Mouse (Mus musculus) ES-E14 (cell line): Measurements from ENCODE around the gene Ulk4. TPM values are rescaled to one million over a fixed set of nuclear protein-coding genes. Genes with fewer than 3 reads are reported as not detected.
A peak's percentile ranks its signal among the peaks of the same experiment; 100 is the strongest.

ENCODE experiments used
- DNase-seq: peaks from one replicate; pipeline ENCODE4 v3.0.0-alpha.2; 2013; ENCODE audit warnings: low read depth, low spot score
- H3K27ac ChIP-seq: 2 replicates; pipeline ENCODE4 v1.5.1; 2012; ENCODE audit warnings: low read depth, mild to moderate bottlenecking, low read length, moderate library complexity, mixed read lengths; ENCODE audit not compliant: poor library complexity, insufficient read depth, severe bottlenecking
- H3K36me3 ChIP-seq: 2 replicates; pipeline ENCODE4 v1.6.1; 2012; ENCODE audit warnings: mild to moderate bottlenecking, low read length, moderate library complexity, mixed read lengths; ENCODE audit not compliant: control insufficient read depth, poor library complexity, insufficient read depth, severe bottlenecking
- H3K4me1 ChIP-seq, 2 experiments: fragments of 150-350 bp in 1 of 2; sonication (generic) in 1 of 2; 2 replicates each; pipeline ENCODE4 v1.6.1; 2012; ENCODE audit warnings: low read length in 2 of 2, mild to moderate bottlenecking in 1 of 2, mixed read lengths in 1 of 2; ENCODE audit not compliant: control insufficient read depth in 2 of 2, insufficient read depth in 2 of 2, poor library complexity in 1 of 2
- H3K4me3 ChIP-seq, 2 experiments: fragments of 150-350 bp in 1 of 2; sonication (generic) in 1 of 2; 2 replicates each; pipeline ENCODE4 v1.5.1; 2012; ENCODE audit warnings: low read length in 2 of 2, low read depth in 1 of 2, mild to moderate bottlenecking in 1 of 2, mixed read lengths in 1 of 2; ENCODE audit not compliant: insufficient read depth in 1 of 2, poor library complexity in 1 of 2, severe bottlenecking in 1 of 2
- H3K9ac ChIP-seq: 2 replicates; pipeline ENCODE4 v1.6.1; 2012; ENCODE audit warnings: low read depth, mild to moderate bottlenecking, low read length, mixed read lengths; ENCODE audit not compliant: poor library complexity, insufficient read depth, severe bottlenecking
- H3K9me3 ChIP-seq: fragments of 150-350 bp; sonication (generic); 2 replicates; pipeline ENCODE4 v1.6.1; 2012; ENCODE audit warnings: low read depth, mild to moderate bottlenecking, low read length; ENCODE audit not compliant: control insufficient read depth, insufficient read depth
- CHD2 ChIP-seq: IDR thresholded peaks from 2 replicates; pipeline ENCODE4 v1.6.1; 2014; ENCODE audit warnings: mild to moderate bottlenecking, low read depth, low read length, inconsistent platforms
- HCFC1 ChIP-seq: IDR thresholded peaks from 2 replicates; pipeline ENCODE4 v1.6.1; 2012; ENCODE audit warnings: low read length, inconsistent platforms, borderline replicate concordance; ENCODE audit not compliant: insufficient read depth
- MAFK ChIP-seq: IDR thresholded peaks from 2 replicates; pipeline ENCODE4 v1.6.1; 2014; ENCODE audit warnings: mild to moderate bottlenecking, low read depth, low read length, inconsistent platforms; ENCODE audit not compliant: insufficient read depth
- ZC3H11A ChIP-seq: IDR thresholded peaks from 2 replicates; pipeline ENCODE4 v1.6.1; 2012; ENCODE audit warnings: low read depth, mild to moderate bottlenecking, inconsistent platforms, low read length, borderline replicate concordance
- ZNF384 ChIP-seq: IDR thresholded peaks from 2 replicates; pipeline ENCODE4 v1.6.1; 2012; ENCODE audit warnings: low read depth, low read length, inconsistent platforms
- in situ Hi-C, 2 experiments: fragments of 600-800 bp; cut with MboI; formaldehyde crosslinking; loops; one replicate each; pipeline ENCODE4 v1.15.1; 2025; ENCODE audit warnings: low sequenced_read_pairs in 2 of 2, inconsistent platforms in 1 of 2; ENCODE audit not compliant: unreplicated experiment in 2 of 2
- total RNA-seq: library from RNA; depleted of rRNA; stranded (reverse); fragments of 300-350 nt; gene quantifications from 2 replicates; pipeline ENCODE4 v1.2.3, GENCODE M21; 2012

Gene Ulk4
- total RNA-seq, 1 experiment = 31.5 TPM

DNA sequence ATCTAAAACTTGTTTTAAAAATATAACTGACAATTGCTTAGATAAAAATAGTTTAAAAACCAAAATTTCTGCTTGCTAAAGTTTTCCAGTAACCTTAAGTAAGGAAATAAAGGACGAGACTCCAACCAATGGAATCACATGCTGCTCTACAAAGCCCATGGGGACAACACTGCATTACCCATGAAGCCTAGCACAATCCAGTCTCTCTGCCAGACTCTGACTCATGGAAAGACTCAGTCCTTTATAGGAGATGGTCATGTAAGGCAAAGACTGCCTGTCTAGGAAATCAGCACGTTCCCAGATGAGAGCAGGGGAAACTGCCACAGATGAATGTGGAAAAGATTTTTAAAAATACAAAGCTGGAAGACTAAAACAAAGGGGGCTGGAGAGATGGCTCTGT lies 23.0 kb downstream of the Ulk4 start:
- Histone ChIP-seq H3K4me1 (no peaks in the 10 kb centered on the region), H3K4me3 (no peak overlapping the region), H3K9me3 (no peaks in the 10 kb centered on the region), H3K27ac (no peak overlapping the region), H3K36me3 (no peaks in the 10 kb centered on the region), H3K9ac (no peak overlapping the region)
- in situ Hi-C loops = loop anchor here in 1 of 2 experiments (10.0 kb wide), 1 partner anchor 121 kb away; no protein-coding TSS in a partner anchor
- TF ChIP-seq MAFK (no peak), ZC3H11A (no peak), ZNF384 (no peak), CHD2 (no peak), HCFC1 (no peak)
- DNase-seq = no peak

DNA sequence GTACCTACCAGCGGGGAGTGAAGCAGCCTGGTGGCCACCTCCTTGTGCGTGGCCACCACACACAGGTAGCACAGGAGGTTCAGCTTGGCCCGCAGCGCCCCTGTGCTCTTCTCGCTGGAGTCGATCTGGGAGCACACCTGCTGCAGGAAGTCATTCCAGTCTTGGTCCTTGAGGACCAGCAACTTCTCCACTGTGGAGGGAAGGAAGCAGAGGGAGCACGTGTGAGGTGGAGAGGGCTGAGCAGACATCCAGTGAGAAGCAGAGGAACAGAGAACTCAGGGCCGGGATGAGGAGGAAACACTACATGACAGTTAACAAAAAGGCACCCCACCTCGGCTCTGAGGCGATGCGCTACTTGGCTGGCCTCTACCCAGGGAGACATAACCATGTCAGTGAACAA lies 26.1 kb downstream of the Ulk4 start:
- Histone ChIP-seq H3K4me3 (no peak overlapping the region), H3K27ac (no peak overlapping the region), H3K4me1 (no peaks in the 10 kb centered on the region), H3K9me3 (no peaks in the 10 kb centered on the region), H3K9ac (no peak overlapping the region), H3K36me3 (no peaks in the 10 kb centered on the region)
- no peak for DNase-seq
- TF ChIP-seq CHD2 (no peak), HCFC1 (no peak), ZC3H11A (no peak), ZNF384 (no peak), MAFK (no peak)
- in situ Hi-C loops = loop anchor here in 1 of 2 experiments (10.0 kb wide), 1 partner anchor 124 kb away; no protein-coding TSS in a partner anchor

GRCm38 (mm10) chr9:121249805-121250204 lies 27.2 kb downstream of the Ulk4 start:
- DNase-seq = no peak
- TF ChIP-seq ZC3H11A (no peak), ZNF384 (no peak), CHD2 (no peak), MAFK (no peak), HCFC1 (no peak)
- in situ Hi-C loops = loop anchor here in 1 of 2 experiments (10.0 kb wide), 2 partner anchors 125 to 225 kb away; no protein-coding TSS in a partner anchor
- H3K4me3 ChIP-seq = no peak overlapping the region
- no peaks in the 10 kb centered on the region for H3K9me3 ChIP-seq
- no peak overlapping the region for H3K27ac ChIP-seq
- H3K36me3 ChIP-seq = no peaks in the 10 kb centered on the region
- H3K9ac ChIP-seq = no peak overlapping the region; the same call in 1 of the 2 replicates
- no peaks in the 10 kb centered on the region for H3K4me1 ChIP-seq

GRCm38 (mm10) chr9:121247956-121248775 lies 28.8 kb downstream of the Ulk4 start:
- H3K27ac ChIP-seq = no peak overlapping the region
- no peaks in the 10 kb centered on the region for H3K4me1 ChIP-seq
- DNase-seq = peak; percentile 80
- no peak overlapping the region for H3K4me3 ChIP-seq
- in situ Hi-C loops = loop anchor here in 1 of 2 experiments (10.0 kb wide), 1 partner anchor 227 kb away; no protein-coding TSS in a partner anchor
- no peak for TF ChIP-seq HCFC1
- TF ChIP-seq ZNF384 = peak; percentile 98
- no peak for TF ChIP-seq MAFK
- TF ChIP-seq ZC3H11A = peak; percentile 91
- no peak for TF ChIP-seq CHD2
- H3K36me3 ChIP-seq = no peaks in the 10 kb centered on the region
- H3K9ac ChIP-seq = no peak overlapping the region
- no peaks in the 10 kb centered on the region for H3K9me3 ChIP-seq
